Mouse (Mus musculus) adrenal gland, adult 10 weeks (tissue): ENCODE measurements around the gene Krtap1-4. TPM values are rescaled to one million over a fixed set of nuclear protein-coding genes. Genes with fewer than 3 reads are reported as not detected.

ENCODE experiments used
- polyA plus RNA-seq: library from polyadenylated mRNA; stranded (reverse); fragments of 350-450 nt; fragmentation: Illumina TruSeq; extraction: RNeasy Lipid Tissue Mini Kit (QIAGEN cat#74804); gene quantifications from one replicate; pipeline ENCODE4 v1.2.3, GENCODE M21; 2014; ENCODE audit warnings: low read depth, low replicate concordance

The Krtap1-4 gene
- polyA plus RNA-seq: not detected

DNA sequence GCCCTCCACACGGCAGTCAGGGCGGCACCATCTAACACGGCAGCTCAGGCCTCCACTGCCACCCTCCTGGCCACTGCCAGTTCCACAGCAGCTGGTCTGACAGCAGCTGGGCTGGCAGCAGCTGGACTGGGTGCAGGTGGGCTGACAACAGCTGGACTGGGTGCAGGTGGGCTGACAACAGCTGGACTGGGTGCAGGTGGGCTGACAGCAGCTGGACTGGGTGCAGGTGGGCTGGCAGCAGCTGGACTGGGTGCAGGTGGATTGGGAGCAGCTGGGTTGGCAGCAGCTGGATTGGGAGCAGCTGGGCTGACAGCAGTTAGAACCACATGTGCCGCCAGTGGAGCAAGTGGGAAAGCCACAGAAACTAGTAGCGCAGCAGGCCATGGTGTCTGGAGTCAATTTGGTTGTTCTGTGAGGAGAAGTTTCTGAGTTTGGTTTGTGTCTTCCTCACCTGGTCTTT lies at the start of gene Krtap1-4:
TSS of gene Krtap1-4 (minus strand) at position 410 of the 460 bp plus-strand sequence.

DNA sequence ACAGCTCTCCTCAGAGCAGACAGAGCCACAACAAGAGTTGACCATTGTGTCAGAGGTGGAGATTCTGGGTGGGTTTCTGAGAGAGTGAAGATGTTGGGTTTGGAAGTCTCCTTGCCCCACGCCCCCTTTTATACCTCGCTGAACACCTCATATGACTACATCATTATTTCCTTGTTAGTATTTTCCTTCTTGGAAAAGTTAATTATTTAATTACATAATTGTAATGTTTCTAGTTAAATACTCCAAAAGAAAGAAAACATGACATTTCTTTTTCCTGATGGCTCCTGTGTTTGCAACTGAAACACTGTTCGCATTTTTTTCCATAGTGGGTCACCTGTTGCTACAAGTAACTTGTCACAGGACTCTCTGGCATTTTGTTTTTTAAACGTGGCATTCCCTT lies 44.7 kb upstream of the Krtap1-4 start, which contains the start of gene Krtap4-1:
TSS of gene Krtap4-1 (minus strand) at position 101 of the 400 bp plus-strand sequence.

DNA sequence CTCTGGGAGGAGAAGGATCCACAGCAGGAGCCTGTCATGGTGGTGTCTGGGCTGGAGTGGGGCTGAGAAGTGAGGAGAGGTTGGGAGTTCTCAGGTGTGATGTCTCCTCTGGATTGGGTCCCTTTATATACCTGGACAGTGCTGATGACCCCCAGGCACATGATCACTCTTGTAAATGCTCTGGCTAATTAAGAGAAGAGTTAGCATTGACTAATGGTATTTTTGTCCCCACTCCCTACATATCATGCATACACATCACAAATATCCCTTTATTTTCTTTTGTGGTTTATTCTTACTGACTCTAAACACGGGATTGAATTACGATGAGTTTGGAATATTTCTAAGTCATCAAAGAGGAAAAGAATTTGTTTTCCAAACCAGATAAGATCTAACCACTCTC lies 36.9 kb upstream of the Krtap1-4 start, which contains the start of gene Gm11562:
TSS of gene Gm11562 (minus strand) at position 101 of the 400 bp plus-strand sequence.

GRCm38 (mm10) chr11:99614796-99615363 lies 31.4 kb upstream of the Krtap1-4 start, which contains the start of gene Krtap2-4:
TSS of gene Krtap2-4 (minus strand) at chr11:99614846.

DNA sequence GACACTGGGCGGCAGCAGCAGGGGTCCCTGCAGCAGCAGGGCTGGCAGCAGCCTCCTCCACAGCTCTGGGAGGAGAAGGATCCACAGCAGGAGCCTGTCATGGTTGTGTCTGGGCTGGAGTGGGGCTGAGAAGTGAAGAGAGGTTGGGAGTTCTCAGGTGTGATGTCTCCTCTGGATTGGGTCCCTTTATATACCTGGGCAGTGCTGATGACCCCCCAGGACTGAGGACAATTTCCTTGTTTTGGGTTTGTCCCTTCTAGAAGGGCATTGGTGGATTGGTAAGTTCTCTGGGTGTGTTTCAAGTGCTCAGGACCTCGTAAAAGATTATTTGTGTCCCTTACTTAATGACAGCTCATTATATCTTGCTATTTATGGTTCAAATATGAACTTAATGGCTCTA lies 26.6 kb upstream of the Krtap1-4 start, which contains the start of gene Gm11937:
TSS of gene Gm11937 (minus strand) at position 101 of the 400 bp plus-strand sequence.

DNA sequence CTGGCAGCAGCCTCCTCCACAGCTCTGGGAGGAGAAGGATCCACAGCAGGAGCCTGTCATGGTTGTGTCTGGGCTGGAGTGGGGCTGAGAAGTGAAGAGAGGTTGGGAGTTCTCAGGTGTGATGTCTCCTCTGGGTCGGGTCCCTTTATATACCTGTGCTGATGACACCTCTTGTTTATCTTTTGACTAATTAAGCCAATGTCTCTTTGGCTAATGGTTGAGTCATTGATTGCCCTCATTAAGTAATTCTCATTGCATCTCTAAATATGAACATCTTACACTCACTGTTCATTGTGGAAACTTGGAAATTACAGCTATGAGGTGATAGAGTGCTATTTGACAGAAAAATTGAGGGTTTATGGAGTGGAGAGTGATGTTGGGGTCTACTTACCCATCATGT lies 19.8 kb upstream of the Krtap1-4 start, which contains the start of gene Gm11938:
TSS of gene Gm11938 (minus strand) at position 101 of the 400 bp plus-strand sequence.

GRCm38 (mm10) chr11:99597742-99598141 lies 14.3 kb upstream of the Krtap1-4 start, which contains the start of gene Krtap9-3:
TSS of gene Krtap9-3 (minus strand) at chr11:99598105.

GRCm38 (mm10) chr11:99590981-99591380 lies 7.5 kb upstream of the Krtap1-4 start, which contains the start of gene Krtap1-3:
TSS of gene Krtap1-3 (minus strand) at chr11:99591339.

DNA sequence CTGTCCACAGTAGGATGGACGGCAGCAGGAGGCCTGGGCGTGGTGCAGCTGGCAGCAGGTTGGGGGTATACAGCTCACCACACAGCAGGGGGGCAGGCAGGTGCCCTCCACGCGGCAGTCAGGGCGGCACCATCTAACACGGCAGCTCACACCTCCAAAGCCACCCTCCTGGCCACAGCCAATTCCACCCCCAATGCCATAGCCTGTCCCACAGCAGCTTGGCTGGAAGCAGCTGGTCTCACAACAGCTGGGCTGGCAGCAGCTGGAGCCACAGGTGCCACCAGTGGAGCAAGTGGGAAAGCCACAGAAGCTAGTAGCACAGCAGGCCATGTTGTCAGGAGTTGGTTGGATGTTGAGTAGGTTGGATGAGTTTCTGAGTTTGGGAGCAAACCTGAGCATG lies 2.8 kb downstream of the Krtap1-4 start, which contains the start of gene Krtap1-5:
TSS of gene Krtap1-5 (minus strand) at position 381 of the 400 bp plus-strand sequence.

GRCm38 (mm10) chr11:99566530-99566929 lies 16.9 kb downstream of the Krtap1-4 start, which contains the start of gene Krtap3-1:
TSS of gene Krtap3-1 (minus strand) at chr11:99566630.

DNA sequence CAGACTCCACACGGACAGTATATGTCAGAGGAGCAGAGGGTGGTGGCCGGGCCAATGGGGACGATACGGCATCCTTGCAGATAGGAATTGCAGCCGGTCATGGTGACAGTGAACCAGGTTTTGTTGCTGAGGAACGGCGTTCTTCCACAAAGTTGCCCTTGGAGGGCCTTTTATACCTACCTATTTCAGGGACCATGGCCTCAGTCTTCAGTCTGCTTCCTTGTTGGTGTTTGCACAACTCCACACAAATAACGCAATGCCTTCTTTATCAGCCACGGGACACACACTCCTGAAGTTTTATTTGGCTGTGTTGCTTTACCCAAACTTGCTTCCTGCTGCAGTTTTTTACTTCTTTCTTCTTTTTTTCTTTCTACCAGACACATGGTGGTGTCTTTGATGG lies 24.1 kb downstream of the Krtap1-4 start, which contains the start of gene Gm11939:
TSS of gene Gm11939 (minus strand) at position 101 of the 400 bp plus-strand sequence.

GRCm38 (mm10) chr11:99556753-99557152 lies 26.7 kb downstream of the Krtap1-4 start, which contains the start of gene Krtap3-2:
TSS of gene Krtap3-2 (minus strand) at chr11:99556853.

DNA sequence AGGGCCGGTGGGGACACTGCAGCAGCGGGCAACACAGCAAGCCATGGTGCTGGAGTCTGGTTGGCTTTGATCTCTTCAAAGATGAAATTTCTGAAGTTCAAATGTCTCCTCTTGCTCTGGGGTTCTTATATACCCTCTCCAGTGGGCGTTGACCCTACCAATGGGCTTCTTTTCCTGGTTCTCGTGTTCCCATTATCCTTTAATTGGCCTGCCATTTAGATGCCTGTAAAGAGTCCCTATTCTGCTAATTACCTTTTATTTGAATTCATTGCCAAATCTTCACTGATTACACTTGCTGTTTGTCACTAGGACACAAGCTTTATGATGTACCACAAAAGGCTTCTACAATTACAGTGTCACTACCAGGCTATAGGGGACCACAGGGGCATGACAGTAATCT lies 32.7 kb downstream of the Krtap1-4 start, which contains the start of gene Krtap3-3:
TSS of gene Krtap3-3 (minus strand) at position 101 of the 400 bp plus-strand sequence.

Other genes starting within 250 kb of the Krtap1-4 start
- not detected for gene Krt26, start 245.7 kb downstream of the Krtap1-4 start, polyA plus RNA-seq
- not detected for gene Krt27, start 232.6 kb downstream of the Krtap1-4 start, polyA plus RNA-seq
- gene Krt28, start 208.8 kb downstream of the Krtap1-4 start, polyA plus RNA-seq: not detected
- gene Krt10, start 194.3 kb downstream of the Krtap1-4 start, polyA plus RNA-seq: 14.8 TPM
- gene Krt12, start 161.4 kb downstream of the Krtap1-4 start, polyA plus RNA-seq: not detected
- gene Krt20, start 145.5 kb downstream of the Krtap1-4 start, polyA plus RNA-seq: not detected
- gene Krt23, start 90.5 kb downstream of the Krtap1-4 start, polyA plus RNA-seq: not detected
- gene Krt39, start 62.3 kb downstream of the Krtap1-4 start, polyA plus RNA-seq: not detected
- not detected for gene Krt40, start 40.5 kb downstream of the Krtap1-4 start, polyA plus RNA-seq
- gene Krtap3-3, start 32.8 kb downstream of the Krtap1-4 start, polyA plus RNA-seq: not detected
- gene Krtap3-2, start 26.8 kb downstream of the Krtap1-4 start, polyA plus RNA-seq: not detected
- not detected for gene Gm11939, start 24.2 kb downstream of the Krtap1-4 start, polyA plus RNA-seq
- gene Krtap3-1, start 17.0 kb downstream of the Krtap1-4 start, polyA plus RNA-seq: not detected
- gene Krtap1-5, start 2.6 kb downstream of the Krtap1-4 start, polyA plus RNA-seq: not detected
- not detected for gene Krtap1-3, start 7.7 kb upstream of the Krtap1-4 start, polyA plus RNA-seq
- gene Krtap9-3, start 14.5 kb upstream of the Krtap1-4 start, polyA plus RNA-seq: not detected
- gene Gm11938, start 19.7 kb upstream of the Krtap1-4 start, polyA plus RNA-seq: not detected
- gene Gm11937, start 26.5 kb upstream of the Krtap1-4 start, polyA plus RNA-seq: not detected
- not detected for gene Krtap2-4, start 31.2 kb upstream of the Krtap1-4 start, polyA plus RNA-seq
- gene Gm11562, start 36.8 kb upstream of the Krtap1-4 start, polyA plus RNA-seq: not detected
- gene Krtap4-1, start 44.6 kb upstream of the Krtap1-4 start, polyA plus RNA-seq: not detected
- not detected for gene Krtap4-2, start 51.4 kb upstream of the Krtap1-4 start, polyA plus RNA-seq
- not detected for gene Krtap4-7, start 60.4 kb upstream of the Krtap1-4 start, polyA plus RNA-seq
- gene Gm11555, start 66.6 kb upstream of the Krtap1-4 start, polyA plus RNA-seq: not detected
- gene Gm11563, start 75.3 kb upstream of the Krtap1-4 start, polyA plus RNA-seq: not detected
- not detected for gene Krtap4-6, start 82.3 kb upstream of the Krtap1-4 start, polyA plus RNA-seq
- not detected for gene Gm14190, start 107.1 kb upstream of the Krtap1-4 start, polyA plus RNA-seq
- gene Gm14180, start 150.6 kb upstream of the Krtap1-4 start, polyA plus RNA-seq: not detected
- not detected for gene Gm11595, start 189.3 kb upstream of the Krtap1-4 start, polyA plus RNA-seq
- gene Krtap4-8, start 197.1 kb upstream of the Krtap1-4 start, polyA plus RNA-seq: not detected
- gene Krtap4-9, start 201.5 kb upstream of the Krtap1-4 start, polyA plus RNA-seq: not detected
- not detected for gene Gm11596, start 209.8 kb upstream of the Krtap1-4 start, polyA plus RNA-seq
- not detected for gene Gm11569, start 215.3 kb upstream of the Krtap1-4 start, polyA plus RNA-seq
- gene Gm11554, start 220.8 kb upstream of the Krtap1-4 start, polyA plus RNA-seq: not detected
- gene Krtap4-13, start 226.2 kb upstream of the Krtap1-4 start, polyA plus RNA-seq: not detected
- not detected for gene Gm11564, start 232.0 kb upstream of the Krtap1-4 start, polyA plus RNA-seq